Mouse (Mus musculus): ENCODE measurements around the gene Gna13.

The Gna13 gene

GRCm38 (mm10) chr11:109445438-109446035 is 82.9 kb downstream of the Gna13 start:
- TF ChIP-seq GATA4 (IDR thresholded peaks at IDR 0.05; ENCODE audit: insufficient replicate concordance, low read length) = no peak

All from liver, adult (tissue).